Mouse (Mus musculus): ENCODE results near the gene Itgb1bp1. TPM values are rescaled to one million over a fixed set of nuclear protein-coding genes. Genes with fewer than 3 reads are reported as not detected.

Itgb1bp1 gene
- polyA plus RNA-seq, 1 experiment: 21.1 TPM

GRCm38 (mm10) chr12:21329661-21330400 lies 43.7 kb upstream of the Itgb1bp1 start:
- no peaks in the 10 kb centered on the region for H3K9me3 ChIP-seq (replicated peaks; ENCODE audit: control insufficient read depth, insufficient read depth, low read length, poor library complexity, severe bottlenecking)
- peaks cover 23% of the 10 kb centered on the region for H3K36me3 ChIP-seq (ENCODE audit: control insufficient read depth, insufficient read depth, low read length, poor library complexity, severe bottlenecking)

GRCm38 (mm10) chr12:21326325-21326724 lies 40.2 kb upstream of the Itgb1bp1 start:
- H3K9ac ChIP-seq (ENCODE audit: low read depth, poor library complexity, severe bottlenecking): no peak overlapping the region
- H3K4me1 ChIP-seq (ENCODE audit: control insufficient read depth, insufficient read depth, low read length): no peaks in the 10 kb centered on the region
- H3K4me3 ChIP-seq (ENCODE audit: low read depth, low read length): no peak overlapping the region
- TF ChIP-seq CTCF (IDR thresholded peaks at IDR 0.05; ENCODE audit: low read depth, low read length) (no peak), POLR2A (IDR thresholded peaks at IDR 0.05; ENCODE audit: insufficient read depth, low read length) (no peak), EP300 (IDR thresholded peaks at IDR 0.05; ENCODE audit: insufficient read depth, low read depth, low read length) (no peak)
- no peaks in the 10 kb centered on the region for H3K27me3 ChIP-seq (ENCODE audit: control insufficient read depth, insufficient read depth, low read length, poor library complexity, severe bottlenecking)
- H3K36me3 ChIP-seq (ENCODE audit: control insufficient read depth, insufficient read depth, low read length, poor library complexity, severe bottlenecking): peaks cover 23% of the 10 kb centered on the region
- H3K9me3 ChIP-seq (replicated peaks; ENCODE audit: control insufficient read depth, insufficient read depth, low read length, poor library complexity, severe bottlenecking): no peaks in the 10 kb centered on the region
- H3K27ac ChIP-seq (ENCODE audit: insufficient read depth, low read length): no peak overlapping the region

More at GRCm38 (mm10) chr12:21329661-21330400, 43.7 kb upstream of the Itgb1bp1 start:
- Histone ChIP-seq H3K4me1 (ENCODE audit: control insufficient read depth, insufficient read depth, low read length) (no peaks in the 10 kb centered on the region), H3K9ac (ENCODE audit: low read depth, poor library complexity, severe bottlenecking) (no peak overlapping the region), H3K27ac (ENCODE audit: insufficient read depth, low read length) (no peak overlapping the region), H3K4me3 (ENCODE audit: low read depth, low read length) (no peak overlapping the region), H3K27me3 (ENCODE audit: control insufficient read depth, insufficient read depth, low read length, poor library complexity, severe bottlenecking) (no peaks in the 10 kb centered on the region)
- TF ChIP-seq EP300 (IDR thresholded peaks at IDR 0.05; ENCODE audit: insufficient read depth, low read depth, low read length): no peak
- TF ChIP-seq CTCF (IDR thresholded peaks at IDR 0.05; ENCODE audit: low read depth, low read length): no peak
- TF ChIP-seq POLR2A (IDR thresholded peaks at IDR 0.05; ENCODE audit: insufficient read depth, low read length): no peak

GRCm38 (mm10) chr12:21325266-21325665 lies 39.2 kb upstream of the Itgb1bp1 start:
- no peaks in the 10 kb centered on the region for H3K27me3 ChIP-seq (ENCODE audit: control insufficient read depth, insufficient read depth, low read length, poor library complexity, severe bottlenecking)
- H3K4me1 ChIP-seq (ENCODE audit: control insufficient read depth, insufficient read depth, low read length): no peaks in the 10 kb centered on the region
- no peak overlapping the region for H3K4me3 ChIP-seq (ENCODE audit: low read depth, low read length)
- H3K27ac ChIP-seq (ENCODE audit: insufficient read depth, low read length): no peak overlapping the region
- H3K9ac ChIP-seq (ENCODE audit: low read depth, poor library complexity, severe bottlenecking): no peak overlapping the region
- peaks cover 23% of the 10 kb centered on the region for H3K36me3 ChIP-seq (ENCODE audit: control insufficient read depth, insufficient read depth, low read length, poor library complexity, severe bottlenecking)
- H3K9me3 ChIP-seq (replicated peaks; ENCODE audit: control insufficient read depth, insufficient read depth, low read length, poor library complexity, severe bottlenecking): no peaks in the 10 kb centered on the region
- no peak for TF ChIP-seq POLR2A (IDR thresholded peaks at IDR 0.05; ENCODE audit: insufficient read depth, low read length)
- no peak for TF ChIP-seq CTCF (IDR thresholded peaks at IDR 0.05; ENCODE audit: low read depth, low read length)
- TF ChIP-seq EP300 (IDR thresholded peaks at IDR 0.05; ENCODE audit: insufficient read depth, low read depth, low read length): no peak

- TF ChIP-seq EP300 (IDR thresholded peaks at IDR 0.05; ENCODE audit: insufficient read depth, low read depth, low read length): no peak
- TF ChIP-seq CTCF (IDR thresholded peaks at IDR 0.05; ENCODE audit: low read depth, low read length): no peak
- no peak for TF ChIP-seq POLR2A (IDR thresholded peaks at IDR 0.05; ENCODE audit: insufficient read depth, low read length)
- H3K27ac ChIP-seq (ENCODE audit: insufficient read depth, low read length): no peak overlapping the region
- no peak overlapping the region for H3K9ac ChIP-seq (ENCODE audit: low read depth, poor library complexity, severe bottlenecking)
- H3K4me3 ChIP-seq (ENCODE audit: low read depth, low read length): no peak overlapping the region
- no peaks in the 10 kb centered on the region for H3K9me3 ChIP-seq (replicated peaks; ENCODE audit: control insufficient read depth, insufficient read depth, low read length, poor library complexity, severe bottlenecking)
- H3K36me3 ChIP-seq (ENCODE audit: control insufficient read depth, insufficient read depth, low read length, poor library complexity, severe bottlenecking): peaks cover 22% of the 10 kb centered on the region
- no peaks in the 10 kb centered on the region for H3K4me1 ChIP-seq (ENCODE audit: control insufficient read depth, insufficient read depth, low read length)
- H3K27me3 ChIP-seq (ENCODE audit: control insufficient read depth, insufficient read depth, low read length, poor library complexity, severe bottlenecking): no peaks in the 10 kb centered on the region
Measured at GRCm38 (mm10) chr12:21324101-21324500, 38.0 kb upstream of the Itgb1bp1 start.

- Histone ChIP-seq H3K27ac (ENCODE audit: insufficient read depth, low read length) (no peak overlapping the region), H3K4me1 (ENCODE audit: control insufficient read depth, insufficient read depth, low read length) (no peaks in the 10 kb centered on the region), H3K27me3 (ENCODE audit: control insufficient read depth, insufficient read depth, low read length, poor library complexity, severe bottlenecking) (no peaks in the 10 kb centered on the region), H3K9me3 (replicated peaks; ENCODE audit: control insufficient read depth, insufficient read depth, low read length, poor library complexity, severe bottlenecking) (no peaks in the 10 kb centered on the region), H3K9ac (ENCODE audit: low read depth, poor library complexity, severe bottlenecking) (no peak overlapping the region), H3K4me3 (ENCODE audit: low read depth, low read length) (no peak overlapping the region), H3K36me3 (ENCODE audit: control insufficient read depth, insufficient read depth, low read length, poor library complexity, severe bottlenecking) (peaks cover 14% of the 10 kb centered on the region)
- TF ChIP-seq CTCF (IDR thresholded peaks at IDR 0.05; ENCODE audit: low read depth, low read length): no peak
- no peak for TF ChIP-seq EP300 (IDR thresholded peaks at IDR 0.05; ENCODE audit: insufficient read depth, low read depth, low read length)
- no peak for TF ChIP-seq POLR2A (IDR thresholded peaks at IDR 0.05; ENCODE audit: insufficient read depth, low read length)
Measured at GRCm38 (mm10) chr12:21322856-21323255, 36.8 kb upstream of the Itgb1bp1 start.

- Histone ChIP-seq H3K9ac (ENCODE audit: low read depth, poor library complexity, severe bottlenecking) (no peak overlapping the region), H3K4me1 (ENCODE audit: control insufficient read depth, insufficient read depth, low read length) (no peaks in the 10 kb centered on the region), H3K36me3 (ENCODE audit: control insufficient read depth, insufficient read depth, low read length, poor library complexity, severe bottlenecking) (peaks cover 14% of the 10 kb centered on the region), H3K9me3 (replicated peaks; ENCODE audit: control insufficient read depth, insufficient read depth, low read length, poor library complexity, severe bottlenecking) (no peaks in the 10 kb centered on the region), H3K27me3 (ENCODE audit: control insufficient read depth, insufficient read depth, low read length, poor library complexity, severe bottlenecking) (no peaks in the 10 kb centered on the region), H3K4me3 (ENCODE audit: low read depth, low read length) (no peak overlapping the region), H3K27ac (ENCODE audit: insufficient read depth, low read length) (no peak overlapping the region)
- TF ChIP-seq EP300 (IDR thresholded peaks at IDR 0.05; ENCODE audit: insufficient read depth, low read depth, low read length) (no peak), CTCF (IDR thresholded peaks at IDR 0.05; ENCODE audit: low read depth, low read length) (no peak), POLR2A (IDR thresholded peaks at IDR 0.05; ENCODE audit: insufficient read depth, low read length) (no peak)
Measured at GRCm38 (mm10) chr12:21322296-21322695, 36.2 kb upstream of the Itgb1bp1 start.

Measured in ES-Bruce4 (cell line).